13 mouse cellular contexts compared by ENCODE assay signal in the genomic region with DNA sequence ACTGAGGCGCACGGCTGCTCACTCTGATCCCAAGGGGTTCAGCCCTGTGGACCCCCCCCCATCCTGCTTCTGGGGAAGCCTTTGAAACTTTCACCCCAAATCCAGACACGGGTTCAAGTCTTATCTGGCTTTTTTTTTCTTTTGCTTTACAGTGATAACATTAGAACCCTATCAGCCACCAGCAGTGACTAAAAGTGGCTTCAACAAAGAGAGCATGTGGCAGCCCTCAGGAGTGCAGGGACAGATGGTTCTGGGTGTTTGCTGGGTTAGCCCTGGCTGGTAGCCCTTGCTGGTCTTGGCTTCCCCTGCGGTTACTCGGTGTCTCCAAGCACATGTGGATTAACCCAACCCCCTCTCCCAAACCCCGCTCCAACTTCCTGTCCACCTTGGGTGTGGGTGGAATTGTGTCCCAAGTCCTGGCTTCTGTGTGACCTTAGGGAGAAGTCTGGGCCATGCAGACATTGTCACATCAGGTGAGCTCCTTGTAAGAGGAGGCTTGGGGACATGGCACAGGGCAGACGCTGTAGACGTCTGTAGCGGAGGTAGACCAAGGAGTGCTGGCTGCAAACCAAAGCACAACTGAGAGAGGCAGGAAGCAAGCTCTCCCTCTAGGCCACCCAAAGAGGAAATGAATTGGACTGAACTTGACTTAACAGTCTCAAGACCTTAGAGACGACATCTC. TPM values are rescaled to one million over a fixed set of nuclear protein-coding genes. Genes with fewer than 3 reads are reported as not detected.
DNase-seq lines count a peak whose midpoint lies in the region; ATAC-seq and TF ChIP-seq lines count a peak whose summit lies in the region.
"Had no signal": no experiment of that assay in that cellular context is flagged by ENCODE, and none has a peak within 500 bp of the region (broad histone marks: within the 10 kb centered on the region; RNA-seq: fewer than 3 reads in every experiment).

No protein-coding gene starts in this region.

- DNase-seq in thymus, adult 2 months, result no peak
- no peak for DNase-seq in thymus, postnatal 10 days (ENCODE audit: low spot score in 2 of 2)
- peak; percentile 40 for DNase-seq in brain, adult 2 months (ENCODE audit: low read depth, low spot score)
- DNase-seq in liver, embryonic 13.5 days, result no peak
- DNase-seq in forebrain, embryonic 14.5 days (ENCODE audit: low spot score), result no peak
- DNase-seq in testis, postnatal 14 days (ENCODE audit: low spot score), result no peak
- no peak for DNase-seq in adrenal gland, postnatal 4 days (ENCODE audit: low spot score in 2 of 2)
- DNase-seq: gastrocnemius, postnatal 25 days; retina, postnatal 1 day had no signal

- peak; percentile 50 for ATAC-seq in liver, embryonic 13.5 days (ENCODE audit: low read depth)
- ATAC-seq in forebrain, embryonic 14.5 days, result no peak
- ATAC-seq: hindbrain, embryonic 16.5 days had no signal

- H3K36me3 ChIP-seq in thymus, adult 2 months (ENCODE audit: control insufficient read depth, insufficient read depth, low read length), result peaks cover 13% of the 10 kb centered on the region
- peaks cover 17% of the 10 kb centered on the region for H3K36me3 ChIP-seq in liver, embryonic 13.5 days
- H3K36me3 ChIP-seq in forebrain, embryonic 14.5 days (ENCODE audit: control insufficient read depth, insufficient read depth, low read length), result peaks cover 25% of the 10 kb centered on the region

- 12% methylated on average over 10 of the region's 10 CpGs for WGBS in thymus, adult 2 months
- WGBS in liver, embryonic 13.5 days (ENCODE audit: insufficient replicate concordance), result 19% methylated on average over 10 of the region's 10 CpGs
- WGBS in forebrain, embryonic 14.5 days, result 91% methylated on average over 10 of the region's 10 CpGs

- peak overlapping the region; percentile 10; the same call in 1 of the 2 replicates for H3K27ac ChIP-seq in thymus, adult 2 months (ENCODE audit: control insufficient read depth, insufficient read depth, low read length)
- peak overlapping the region; percentile 59 for H3K27ac ChIP-seq in liver, embryonic 13.5 days
- no peak overlapping the region for H3K27ac ChIP-seq in forebrain, embryonic 14.5 days (ENCODE audit: low read depth, low read length)
- H3K27ac ChIP-seq: embryonic facial prominence, embryonic 12.5 days; limb, embryonic 13.5 days had no signal

- peak overlapping the region; percentile 29 for H3K4me2 ChIP-seq in liver, embryonic 13.5 days
- H3K4me2 ChIP-seq in forebrain, embryonic 14.5 days (ENCODE audit: low read length), result no peak overlapping the region
- H3K4me2 ChIP-seq: embryonic facial prominence, embryonic 12.5 days; limb, embryonic 13.5 days had no signal

- no peaks in the 10 kb centered on the region for H3K27me3 ChIP-seq in thymus, adult 2 months (ENCODE audit: control insufficient read depth, insufficient read depth, low read length)
- no peaks in the 10 kb centered on the region for H3K27me3 ChIP-seq in liver, embryonic 13.5 days
- H3K27me3 ChIP-seq in forebrain, embryonic 14.5 days (replicated peaks; ENCODE audit: control insufficient read depth, insufficient read depth, low read length), result no peaks in the 10 kb centered on the region
- H3K27me3 ChIP-seq: embryonic facial prominence, embryonic 12.5 days; limb, embryonic 13.5 days; megakaryocyte, embryonic 14.5 days had no signal

- H3K9me3 ChIP-seq in liver, embryonic 13.5 days (replicated peaks), result no peaks in the 10 kb centered on the region
- no peaks in the 10 kb centered on the region for H3K9me3 ChIP-seq in forebrain, embryonic 14.5 days (replicated peaks; ENCODE audit: control insufficient read depth, low read length)
- H3K9me3 ChIP-seq: embryonic facial prominence, embryonic 12.5 days; limb, embryonic 13.5 days; megakaryocyte, embryonic 14.5 days had no signal

- no peak for TF ChIP-seq POLR2A in thymus, adult 2 months (IDR thresholded peaks at IDR 0.05; ENCODE audit: control insufficient read depth, extremely low read depth, insufficient read depth, low read length, poor library complexity)

- H3K9ac ChIP-seq in liver, embryonic 13.5 days, result peak overlapping the region; percentile 33; the same call in 1 of the 2 replicates
- H3K9ac ChIP-seq in forebrain, embryonic 14.5 days (ENCODE audit: low read length), result no peak overlapping the region
- H3K9ac ChIP-seq: embryonic facial prominence, embryonic 12.5 days; limb, embryonic 13.5 days had no signal

- peaks cover 20% of the 10 kb centered on the region for H3K4me1 ChIP-seq in thymus, adult 2 months (replicated peaks; ENCODE audit: control insufficient read depth, insufficient read depth, low read length)
- H3K4me1 ChIP-seq in liver, embryonic 13.5 days (replicated peaks), result peaks cover 30% of the 10 kb centered on the region
- no peaks in the 10 kb centered on the region for H3K4me1 ChIP-seq in forebrain, embryonic 14.5 days (ENCODE audit: control insufficient read depth, insufficient read depth, low read length)

- no peak overlapping the region for H3K4me3 ChIP-seq in thymus, adult 2 months (ENCODE audit: control insufficient read depth, insufficient read depth, low read length)
- H3K4me3 ChIP-seq in liver, embryonic 13.5 days (replicated peaks), result no peak overlapping the region
- H3K4me3 ChIP-seq in forebrain, embryonic 14.5 days (ENCODE audit: low read depth, low read length), result no peak overlapping the region
- H3K4me3 ChIP-seq: embryonic facial prominence, embryonic 12.5 days; limb, embryonic 13.5 days; megakaryocyte, embryonic 14.5 days had no signal

- no peak for TF ChIP-seq CTCF in thymus, adult 2 months (IDR thresholded peaks at IDR 0.05; ENCODE audit: borderline replicate concordance, control insufficient read depth, extremely low read depth, insufficient read depth, low read length, poor library complexity)

RNA-seq across cellular contexts. Expression of gene Hsbp1, which starts 8.8 kb away (rescaled TPM):
- 98.3 and 103 TPM in 2 replicates for polyA plus RNA-seq in thymus, adult 2 months (2012; rRNA removed)
- 86.8 and 94.9 TPM in 2 replicates for polyA plus RNA-seq in liver, embryonic 13.5 days (2015; fragmentation: Nextera tagmentation; extraction: Ambion mirVana)
- polyA plus RNA-seq in forebrain, embryonic 14.5 days (2014; fragmentation: Nextera tagmentation; extraction: Ambion mirVana), result 593 and 648 TPM in 2 replicates
- total RNA-seq in adrenal gland, postnatal 4 days (2021), result 100 to 1,000 TPM; 184 to 185 TPM

RNA-seq across cellular contexts. Expression of gene Mlycd, which starts 41.6 kb away (rescaled TPM):
- polyA plus RNA-seq in thymus, adult 2 months (2012; rRNA removed), result 20.7 and 22.1 TPM in 2 replicates
- polyA plus RNA-seq in liver, embryonic 13.5 days (2015; fragmentation: Nextera tagmentation; extraction: Ambion mirVana), result 7.3 and 7.7 TPM in 2 replicates
- polyA plus RNA-seq in forebrain, embryonic 14.5 days (2014; fragmentation: Nextera tagmentation; extraction: Ambion mirVana), result 12.3 and 16.6 TPM in 2 replicates
- total RNA-seq in adrenal gland, postnatal 4 days (2021), result 10 to 100 TPM; 33.7 to 39.1 TPM
